Mouse (Mus musculus) lung, adult 18-20 months (tissue): Measurements from ENCODE around the gene Pold3.

Source experiments
- DNase-seq, 2 experiments: peaks; one replicate each; pipeline ENCODE4 v3.0.0; 2022; ENCODE audit warnings: mixed read lengths in 2 of 2

Gene Pold3

DNA sequence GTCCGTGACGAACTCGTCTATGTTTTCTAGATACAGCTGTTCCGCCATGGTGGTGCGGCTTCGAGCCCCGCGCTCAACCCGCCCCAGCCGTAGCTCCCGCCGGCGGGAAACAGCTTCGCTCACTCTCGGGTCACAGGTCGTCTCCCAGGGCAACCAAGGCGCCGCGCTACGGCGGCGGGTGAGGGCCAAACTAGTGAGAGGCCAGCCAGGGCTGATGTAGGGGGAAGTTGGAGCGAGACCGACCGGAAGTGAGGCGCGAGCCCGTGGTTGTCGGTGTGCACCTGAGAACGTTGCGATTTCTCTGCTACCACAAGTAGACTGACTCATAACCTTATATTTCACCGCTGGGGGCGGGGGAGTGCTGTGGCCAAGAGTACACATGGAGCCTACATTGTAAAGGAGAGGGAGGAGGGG, at the start of gene Pold3:
Gene Pold3 (minus strand): TSS at position 190 of the 414 bp plus-strand sequence.
- DNase-seq = peak; percentile 98 to 99

DNA sequence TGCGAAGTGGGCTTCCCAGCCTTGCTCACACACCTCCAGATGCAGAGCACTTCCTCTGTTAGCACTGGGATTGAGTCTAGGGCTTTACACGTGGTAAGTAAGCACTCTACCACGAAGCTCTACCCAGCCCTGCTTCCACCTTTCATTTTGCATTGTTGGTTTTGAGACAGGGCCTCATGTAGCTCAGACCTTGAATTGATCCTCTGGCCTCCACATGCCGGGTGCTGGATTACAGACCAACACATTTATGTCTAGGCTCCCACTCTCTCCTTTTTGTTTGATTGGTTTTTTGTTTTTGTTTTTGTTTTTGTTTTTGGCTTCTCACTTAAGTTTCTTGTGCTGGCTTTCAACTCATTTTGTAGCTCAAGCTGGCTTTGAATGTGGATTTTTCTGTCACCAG, 49.4 kb upstream of the Pold3 start:
- no peak for DNase-seq

DNA sequence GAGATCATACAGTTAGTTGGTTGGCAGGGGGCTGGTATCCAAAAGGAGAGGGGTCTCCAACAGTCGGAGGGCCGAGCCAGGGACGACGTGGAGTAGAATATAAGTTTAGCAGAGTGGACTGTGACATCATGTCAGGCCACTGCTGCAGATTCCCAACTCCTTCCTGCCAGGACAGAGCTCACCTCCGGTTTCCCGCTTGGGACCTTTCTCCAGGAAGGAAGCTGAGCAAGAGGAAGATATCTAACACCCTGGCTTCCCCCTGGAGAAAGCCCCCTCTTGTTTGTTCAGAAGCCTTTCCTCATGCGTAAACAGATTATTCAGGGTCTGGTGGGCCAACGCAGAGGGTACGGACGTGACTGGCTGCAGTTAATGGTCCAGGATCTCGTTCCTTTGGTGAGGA, 47.3 kb upstream of the Pold3 start:
- no peak for DNase-seq

DNA sequence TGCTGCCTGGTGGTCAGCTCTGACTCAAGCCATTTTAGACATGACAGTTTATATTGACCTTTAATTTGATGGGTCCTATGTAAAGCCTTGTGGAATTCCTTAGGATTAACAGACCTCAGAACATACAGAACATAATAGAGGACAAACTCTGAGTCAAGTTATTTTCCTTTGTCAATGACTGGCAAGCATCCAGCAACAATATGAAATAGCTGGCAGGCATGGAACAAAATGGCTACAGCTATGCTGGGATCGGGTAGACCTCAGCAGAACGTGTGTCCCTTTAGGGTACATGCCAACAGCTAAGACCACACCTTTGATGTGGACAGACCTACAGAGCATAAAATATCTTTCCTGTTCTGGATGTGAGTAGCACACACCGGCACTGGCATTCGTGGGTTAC, 42.1 kb upstream of the Pold3 start:
- no peak for DNase-seq

DNA sequence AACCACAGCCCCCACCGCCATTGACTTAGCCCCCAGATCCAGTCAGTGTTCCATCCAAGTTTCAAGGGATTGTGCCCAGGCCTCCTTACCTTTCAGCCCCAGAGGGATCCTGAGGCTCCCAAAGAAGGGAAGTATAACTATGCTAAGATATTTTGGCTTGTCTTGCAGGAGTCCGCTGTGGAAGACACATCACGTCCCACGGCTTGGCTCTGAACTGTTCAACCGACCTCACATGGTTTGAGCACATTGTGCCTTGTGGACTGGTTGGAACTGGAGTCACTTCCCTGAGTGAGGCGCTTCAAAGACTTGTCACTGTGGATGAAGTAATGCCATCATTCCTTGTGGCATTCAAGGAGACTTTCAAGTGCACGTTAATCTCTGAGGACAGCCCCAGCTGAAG, 38.6 kb upstream of the Pold3 start:
- DNase-seq = no peak

DNA sequence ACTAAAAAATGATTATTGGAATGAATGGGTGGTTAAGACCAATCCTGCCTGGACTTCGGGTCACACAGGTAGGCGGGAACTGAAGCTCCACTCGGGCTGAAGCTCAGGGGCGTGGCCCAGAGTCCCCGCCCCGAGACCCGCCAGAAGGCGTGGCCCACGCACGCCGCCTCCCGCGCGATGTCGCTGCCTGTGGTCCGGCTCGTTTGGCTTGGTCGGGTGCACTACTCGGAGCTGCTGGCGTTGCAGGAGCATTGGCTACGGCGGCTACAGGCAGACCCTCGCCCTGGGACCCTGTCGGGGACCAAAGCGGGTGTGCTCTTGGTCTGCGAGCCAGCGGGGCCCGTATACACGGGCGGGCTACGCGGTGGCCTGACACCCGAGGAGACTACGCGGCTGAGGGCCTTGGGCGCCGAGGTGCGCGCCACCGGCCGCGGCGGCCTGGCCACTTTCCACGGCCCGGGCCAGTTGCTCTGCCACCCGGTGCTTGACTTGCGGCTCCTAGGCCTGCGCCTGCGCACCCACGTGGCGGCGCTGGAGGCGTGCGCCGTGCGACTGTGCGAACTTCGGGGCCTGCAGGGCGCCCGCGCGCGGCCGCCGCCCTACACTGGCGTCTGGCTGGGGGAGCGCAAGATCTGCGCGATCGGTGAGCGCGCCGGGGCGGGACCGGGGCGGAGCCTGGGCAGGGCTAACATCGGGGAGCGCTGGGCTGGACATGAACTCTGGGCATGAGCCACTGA, 37.9 kb upstream of the Pold3 start, which contains the start of gene Lipt2:
Gene Lipt2 (plus strand): TSS at position 173 of the 737 bp plus-strand sequence.
- DNase-seq = peak; percentile 94 to 96

DNA sequence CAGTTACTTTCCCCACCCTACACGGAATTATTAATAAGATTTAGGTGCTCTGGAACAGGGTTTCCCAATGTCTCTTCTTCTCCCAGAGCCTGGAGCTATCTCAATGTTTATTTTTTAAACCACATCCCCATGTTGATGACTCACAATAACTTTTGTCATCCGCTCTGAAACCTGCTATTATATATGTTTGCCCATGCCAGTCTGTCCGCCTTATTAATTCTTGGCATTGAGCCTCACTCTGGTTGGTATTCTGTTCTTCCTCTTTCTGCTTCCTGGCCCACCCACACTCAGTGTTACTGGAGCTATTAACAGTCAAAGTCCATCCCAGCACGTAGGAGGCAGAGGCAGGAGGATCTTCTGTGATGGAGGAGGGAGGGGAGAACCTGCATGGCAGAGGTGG, 36.3 kb upstream of the Pold3 start:
- peak in 1 of 2 experiments; percentile 25 for DNase-seq

DNA sequence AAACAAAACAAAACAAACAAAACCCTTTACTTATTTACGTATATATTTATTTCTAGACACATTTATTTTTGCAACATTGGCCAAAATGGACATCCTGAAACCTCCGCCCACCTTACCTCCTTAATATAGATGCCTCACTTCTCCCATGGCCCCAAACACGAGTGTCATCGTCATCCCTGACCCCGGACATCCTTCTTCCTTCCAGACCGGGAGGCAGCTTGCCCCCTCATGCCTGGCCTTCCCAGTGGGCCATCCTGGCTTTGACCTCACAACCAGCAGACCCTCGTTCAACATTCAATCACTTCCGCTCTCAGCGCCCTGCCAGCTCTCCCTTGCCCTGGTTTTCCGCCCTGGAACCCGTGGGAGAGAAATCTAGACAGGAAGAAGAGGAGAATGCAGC, 29.3 kb upstream of the Pold3 start:
- no peak for DNase-seq

DNA sequence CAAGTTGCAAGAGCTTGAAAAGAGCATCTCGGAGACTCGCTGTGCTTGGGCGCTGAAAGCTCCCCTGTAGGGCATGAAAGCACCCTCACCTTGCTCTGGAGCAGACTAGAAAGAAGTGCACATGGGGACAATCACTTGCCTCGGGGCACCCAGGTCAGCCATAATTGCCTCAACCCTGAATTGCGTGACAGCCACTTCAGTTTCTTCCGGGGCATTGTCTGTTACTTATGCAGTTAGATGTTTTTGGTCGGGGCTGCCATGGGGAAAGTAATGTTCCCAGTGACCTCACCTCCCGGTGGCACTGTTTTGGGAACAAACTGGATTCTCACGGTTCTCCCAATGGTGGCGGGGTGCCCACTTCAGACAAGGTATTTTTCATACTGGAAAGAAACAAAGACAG, 28.7 kb upstream of the Pold3 start:
- peak in 1 of 2 experiments; percentile 11 for DNase-seq

DNA sequence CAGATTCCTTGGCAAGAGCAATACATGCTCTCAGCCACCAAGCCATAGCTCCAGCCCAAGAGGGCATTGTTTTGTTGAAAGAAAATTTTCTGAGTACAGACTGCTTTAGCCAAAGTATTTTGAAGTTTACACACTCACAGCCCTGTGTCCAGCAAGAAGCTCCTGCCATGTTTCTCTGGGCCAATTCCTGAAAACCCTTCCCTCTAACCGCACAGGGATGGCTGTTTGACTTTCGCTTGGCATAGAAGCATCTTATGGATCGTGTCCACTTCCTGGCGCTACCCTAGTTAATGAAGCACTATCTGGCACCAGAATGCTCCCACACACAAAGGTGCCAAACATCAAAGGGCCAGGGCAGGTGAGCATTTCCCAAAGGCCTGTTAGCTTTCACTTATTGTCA, 27.2 kb upstream of the Pold3 start:
- no peak for DNase-seq

DNA sequence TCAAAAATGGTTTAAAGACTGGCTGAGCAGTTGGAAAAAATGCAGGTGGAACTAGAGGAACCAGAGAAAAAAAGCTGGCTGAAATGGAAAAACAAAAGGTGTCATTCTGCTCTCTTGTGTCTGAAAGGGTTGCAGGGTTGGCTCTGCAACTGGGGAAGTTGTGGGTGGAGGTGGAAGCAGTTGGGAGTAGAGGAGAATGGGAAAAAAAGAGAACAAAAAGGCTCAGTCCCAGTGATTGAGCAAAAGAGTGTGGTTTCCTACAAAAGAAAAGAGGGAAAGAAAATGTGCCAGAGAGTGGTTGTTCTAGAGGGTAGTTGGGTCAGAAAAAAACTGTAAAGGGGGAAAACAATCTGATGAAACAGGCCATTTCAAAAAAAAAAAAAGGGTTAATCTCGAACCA, 19.2 kb upstream of the Pold3 start:
- DNase-seq = no peak

DNA sequence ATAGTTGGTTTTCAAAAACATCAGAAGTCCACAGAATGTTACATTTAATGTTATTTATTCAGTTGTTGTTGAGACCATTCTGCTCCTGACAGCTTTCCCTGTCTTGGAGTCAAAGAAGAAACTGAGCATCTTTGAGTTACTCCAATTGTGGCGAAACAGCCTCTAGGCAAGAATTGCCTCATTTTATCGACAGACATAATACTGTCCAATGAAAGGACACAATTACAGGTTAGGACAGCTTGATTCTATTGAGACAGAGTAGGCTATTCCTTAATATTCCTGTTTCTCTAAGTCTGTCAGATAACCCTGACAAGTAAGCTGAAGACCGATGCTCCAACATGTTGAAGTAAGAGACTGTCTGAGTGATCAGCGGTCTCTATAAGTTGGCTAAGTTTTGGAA, 16.7 kb upstream of the Pold3 start:
- DNase-seq = no peak

DNA sequence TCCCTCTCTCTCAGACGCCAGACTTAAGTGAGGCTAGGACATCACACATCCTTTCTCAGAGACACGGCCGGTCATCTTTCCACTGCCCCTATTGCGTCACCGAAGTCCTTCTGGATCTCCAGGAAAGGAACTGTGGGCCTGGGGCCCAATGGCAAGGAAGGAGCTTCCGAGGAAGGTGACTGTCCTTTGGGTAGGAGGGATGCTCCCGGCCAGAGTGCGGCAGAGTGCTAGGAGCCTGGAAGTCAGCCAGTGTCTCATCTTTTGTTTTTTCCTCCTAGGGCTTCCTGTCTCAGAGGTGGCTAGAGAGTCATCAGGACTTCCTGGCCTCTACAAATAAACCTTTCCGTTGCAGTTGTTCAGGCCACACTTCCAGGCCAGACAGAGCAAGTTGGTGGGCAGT, 15.7 kb upstream of the Pold3 start:
- DNase-seq = no peak

DNA sequence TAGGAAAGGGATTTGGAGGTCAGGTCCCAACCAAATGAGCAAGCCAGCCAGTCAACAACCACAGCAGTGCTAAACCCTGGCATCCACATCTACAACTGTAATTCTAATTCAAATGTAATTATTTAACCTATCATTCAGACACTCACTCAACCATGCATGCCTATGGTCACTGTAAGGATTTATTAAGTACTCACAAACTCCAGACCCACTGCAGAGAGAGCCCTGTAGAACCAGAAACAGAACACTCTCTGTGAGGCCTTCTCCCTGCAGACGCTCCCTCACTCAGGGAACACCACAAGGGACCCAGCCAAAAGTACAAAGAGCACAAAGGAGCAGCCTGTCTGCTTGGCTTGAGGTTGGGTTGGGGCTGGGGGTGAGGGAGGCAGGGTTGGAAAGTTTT, 11.0 kb upstream of the Pold3 start:
- no peak for DNase-seq

DNA sequence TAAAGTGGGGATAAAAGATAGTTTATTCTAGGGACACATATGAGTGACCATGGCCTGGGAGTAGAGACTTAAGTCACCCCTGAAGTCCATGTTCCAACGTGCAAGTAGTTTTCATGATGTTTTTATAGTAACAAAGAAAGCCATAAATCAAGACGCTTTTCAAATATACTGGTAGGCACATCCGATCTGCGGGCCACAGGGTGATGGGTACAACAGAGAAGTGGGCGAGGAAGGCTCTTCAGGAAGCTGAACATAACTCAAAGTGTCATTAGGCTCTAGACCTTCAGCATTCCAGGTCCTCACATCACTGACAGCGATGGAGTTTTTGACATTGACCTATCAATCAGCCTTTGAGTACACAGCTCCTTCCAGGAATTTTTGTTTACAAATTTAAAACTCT, 9.2 kb upstream of the Pold3 start:
- no peak for DNase-seq

DNA sequence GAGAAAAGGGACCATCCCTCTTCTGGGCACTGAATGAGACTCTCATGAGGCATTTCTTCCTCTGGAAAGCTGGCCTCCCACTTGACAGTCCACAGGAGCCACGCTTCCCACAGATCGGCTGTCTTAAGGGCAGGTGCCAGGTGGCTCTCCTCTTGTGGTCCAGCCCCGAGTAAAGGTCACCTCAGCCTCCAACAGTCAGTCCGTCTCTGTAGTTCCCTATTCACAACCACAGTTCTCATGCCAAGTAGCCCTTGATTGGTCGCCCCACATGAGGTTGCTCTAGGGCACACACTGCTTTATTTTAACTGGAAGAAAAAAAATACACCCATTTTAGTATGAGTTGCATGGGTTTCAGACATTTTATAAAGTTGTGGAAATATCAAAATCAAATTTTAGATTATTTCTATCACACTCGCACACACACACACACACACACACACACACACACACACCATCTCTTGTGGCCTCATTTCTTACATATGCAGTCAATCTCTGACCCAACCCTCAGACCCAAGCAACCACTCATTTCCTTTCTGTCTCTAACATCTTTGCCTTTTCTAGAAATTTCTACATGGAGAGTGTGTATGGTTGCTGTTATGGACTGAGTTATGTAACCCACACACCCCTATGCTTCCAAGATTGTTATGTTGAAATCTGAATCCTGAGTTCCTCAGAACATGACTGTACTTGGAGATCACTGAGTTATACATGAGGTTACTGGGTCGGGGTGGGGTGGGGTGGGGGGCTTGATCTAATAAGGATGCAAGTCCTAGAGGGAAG, 7.1 kb upstream of the Pold3 start:
- no peak for DNase-seq

DNA sequence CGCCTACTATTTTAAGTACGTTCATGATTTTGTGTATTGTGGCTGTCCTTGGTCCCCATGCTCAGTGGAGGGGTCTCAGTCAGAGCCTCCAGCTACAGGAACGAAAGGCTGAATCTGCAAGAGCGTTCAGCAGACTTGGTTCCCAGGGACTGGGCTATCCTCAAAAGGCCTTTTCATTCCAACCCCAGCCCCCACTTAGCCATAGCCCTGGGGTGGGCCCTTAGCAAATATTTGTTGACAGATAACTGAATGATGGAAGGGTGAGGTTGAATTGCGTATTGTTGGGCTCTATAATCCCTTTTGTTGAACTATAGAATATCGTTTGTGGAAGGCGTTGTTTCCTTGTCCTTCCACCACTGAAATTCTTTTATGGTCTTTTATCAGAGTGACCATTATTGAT, 5.1 kb upstream of the Pold3 start:
- no peak for DNase-seq

DNA sequence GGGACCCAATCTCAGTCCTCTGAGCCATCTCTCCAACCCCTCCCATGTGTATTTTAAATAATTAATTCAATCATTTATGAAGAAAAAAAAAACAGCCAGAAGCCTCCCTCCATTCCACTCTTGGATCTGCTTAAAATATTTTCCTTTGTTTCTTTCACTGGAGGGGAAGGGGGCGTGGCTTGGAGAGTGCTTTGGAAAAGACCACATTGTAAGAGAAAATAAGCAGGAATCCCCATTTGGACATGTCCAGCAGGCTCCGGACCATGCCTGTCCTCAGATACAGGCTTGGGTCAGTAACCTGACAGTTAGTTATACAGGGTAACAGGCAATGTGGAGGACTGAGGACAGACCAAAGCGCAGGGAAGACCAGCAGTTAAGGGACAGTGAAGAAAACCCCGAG, 3.8 kb upstream of the Pold3 start:
- DNase-seq = no peak

DNA sequence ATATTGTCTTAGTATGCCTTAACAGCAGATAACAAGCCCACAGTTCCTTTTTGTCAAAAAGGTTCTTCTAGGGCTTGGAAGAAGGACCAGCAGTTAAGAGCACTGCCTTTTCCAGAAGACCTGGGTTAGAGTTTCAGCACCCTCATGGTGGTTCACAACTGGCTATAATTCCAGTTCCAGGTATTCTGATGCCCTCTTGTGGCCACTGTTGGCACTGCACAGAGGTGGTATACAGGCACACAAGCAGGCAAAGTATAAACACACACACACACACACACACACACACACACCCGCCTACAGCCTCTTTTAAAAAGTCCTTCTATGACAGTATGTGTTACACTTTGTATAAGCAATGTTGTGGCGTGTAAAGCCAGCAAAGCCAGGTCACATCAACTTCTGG, 2.8 kb upstream of the Pold3 start:
- peak; percentile 21 to 31 for DNase-seq

DNA sequence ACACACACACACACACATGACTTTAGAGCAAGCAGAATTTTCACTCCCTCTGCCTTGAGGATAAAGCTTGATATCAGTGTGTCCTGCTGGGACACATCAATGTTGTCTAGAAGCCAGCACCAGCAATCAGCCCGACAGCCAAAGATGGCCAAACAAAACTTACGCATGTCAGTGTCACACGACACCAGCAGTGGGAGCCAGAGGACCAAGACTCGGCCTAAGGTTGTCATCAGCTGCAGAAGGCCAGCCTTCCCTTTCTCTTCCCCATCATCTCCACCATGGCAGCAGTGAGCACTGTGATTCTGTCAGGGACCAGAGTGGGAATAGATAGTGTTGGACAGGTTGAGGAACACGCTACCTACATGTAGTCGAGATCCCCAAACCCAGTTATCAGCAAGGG, 2.1 kb upstream of the Pold3 start:
- peak; percentile 24 to 32 for DNase-seq

DNA sequence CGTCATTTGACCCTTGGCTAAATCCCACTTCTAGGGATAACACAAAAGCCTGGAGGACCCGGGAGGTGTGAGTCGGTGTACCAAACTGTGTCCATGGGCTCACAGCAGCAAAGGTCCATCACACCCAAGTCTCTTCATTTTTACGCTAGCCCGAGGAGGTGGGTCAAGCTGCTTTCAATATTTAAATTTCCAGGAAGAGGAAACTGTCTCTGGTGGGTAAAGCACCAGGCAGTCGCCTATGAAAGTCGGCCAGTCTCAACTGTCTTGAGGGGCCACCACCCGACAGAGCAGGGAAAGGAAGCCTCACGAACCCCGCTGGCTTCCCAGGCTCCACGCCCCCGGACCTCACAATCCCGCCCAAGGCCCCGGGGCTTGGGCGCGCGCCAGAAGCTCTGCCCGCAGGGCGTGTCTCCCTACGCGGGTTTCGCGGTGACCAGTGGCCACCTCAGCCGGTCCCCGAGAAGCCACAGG, 539 bp downstream of the Pold3 start:
- peak in 1 of 2 experiments; percentile 37 for DNase-seq

DNA sequence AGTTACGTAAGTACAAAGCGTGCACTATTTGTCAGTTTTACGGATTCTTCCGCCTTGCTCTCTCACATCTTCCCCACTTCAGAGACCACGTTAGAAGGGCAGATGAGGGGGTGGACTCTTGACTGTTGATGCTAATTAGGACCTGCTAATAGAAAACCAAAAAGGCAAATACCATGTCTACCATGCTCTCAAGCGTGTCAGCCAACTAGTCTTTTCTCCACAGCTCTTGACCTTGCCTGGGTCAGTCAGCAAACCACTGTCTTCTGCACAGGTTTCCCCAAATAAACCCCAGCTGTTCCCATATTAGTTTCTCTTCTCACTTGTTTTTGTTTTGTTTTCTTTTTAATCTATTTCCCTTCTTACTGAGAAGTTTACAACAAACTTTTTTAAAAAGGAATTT, 7.1 kb downstream of the Pold3 start:
- DNase-seq = no peak

DNA sequence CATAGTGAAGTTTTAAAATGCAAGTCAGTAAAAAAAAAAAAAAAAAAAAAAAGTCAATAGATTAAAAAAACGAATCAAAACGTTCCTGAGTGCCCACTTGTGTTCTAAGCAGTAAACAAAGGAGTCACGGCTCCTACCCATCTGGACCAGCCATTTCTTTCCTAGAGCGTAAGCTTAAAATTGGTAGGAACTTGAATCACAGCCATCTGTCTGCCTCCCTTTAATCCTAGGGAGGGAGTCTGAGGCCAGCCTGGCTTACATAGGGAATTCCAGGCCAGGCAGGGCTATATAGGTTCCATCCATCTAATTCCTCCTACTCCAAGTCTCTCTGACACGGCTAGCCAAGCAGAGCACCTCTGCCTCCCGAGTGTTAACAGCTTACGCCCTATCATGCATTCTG, 7.5 kb downstream of the Pold3 start:
- DNase-seq = no peak

DNA sequence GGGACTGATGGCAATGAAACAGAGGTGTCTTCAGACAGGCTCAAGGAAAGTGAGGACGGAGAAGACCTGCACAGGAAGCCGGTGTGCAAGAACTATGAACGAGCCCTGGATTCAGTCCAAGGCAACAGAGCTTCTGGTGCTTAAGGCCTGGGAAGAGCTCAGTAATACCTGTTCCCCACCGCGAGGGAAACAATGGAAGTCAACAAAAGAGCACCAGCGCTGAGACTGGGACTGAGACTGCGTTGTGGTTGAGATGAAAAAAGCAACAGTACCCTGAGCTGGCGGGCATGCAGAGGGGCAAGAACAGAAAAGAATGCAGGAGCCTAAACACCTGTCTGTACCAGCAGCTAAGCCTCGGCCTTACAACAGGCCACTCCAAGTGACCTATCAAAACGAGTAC, 9.9 kb downstream of the Pold3 start:
- DNase-seq = no peak
